Mouse (Mus musculus): Measurements from ENCODE around the gene Ptger4.

Gene Ptger4

DNA sequence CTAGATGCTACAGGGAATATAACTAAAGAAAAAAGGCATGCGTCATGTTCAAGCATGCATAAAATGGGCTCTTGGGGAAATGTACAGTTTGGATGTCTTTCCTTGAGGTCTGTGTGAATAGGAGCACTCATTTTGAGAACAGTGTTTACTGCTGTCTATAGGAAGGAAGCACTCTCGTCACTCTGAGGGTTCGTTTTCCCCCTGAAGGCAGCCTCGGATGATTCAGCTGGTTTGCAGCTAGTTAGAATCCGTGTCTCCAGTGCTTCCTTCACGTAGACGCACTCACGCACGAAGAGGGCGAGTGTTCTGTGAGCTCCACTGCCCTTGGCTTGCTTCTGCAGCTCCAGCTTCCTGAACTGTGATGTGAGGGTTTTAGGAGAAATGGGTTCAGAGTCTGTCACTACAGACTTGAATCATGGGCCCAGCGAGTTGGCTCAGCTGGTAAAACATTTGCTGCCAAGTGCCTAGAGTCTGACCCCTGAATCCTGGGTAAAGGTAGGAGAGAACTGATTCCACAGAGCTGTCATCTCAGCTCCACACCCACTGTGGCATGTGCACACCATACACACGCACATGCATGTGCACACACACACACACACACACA lies 70.7 kb downstream of the Ptger4 start:
- no peak for DNase-seq (ENCODE audit: extremely low read depth, insufficient read length, low spot score)

DNA sequence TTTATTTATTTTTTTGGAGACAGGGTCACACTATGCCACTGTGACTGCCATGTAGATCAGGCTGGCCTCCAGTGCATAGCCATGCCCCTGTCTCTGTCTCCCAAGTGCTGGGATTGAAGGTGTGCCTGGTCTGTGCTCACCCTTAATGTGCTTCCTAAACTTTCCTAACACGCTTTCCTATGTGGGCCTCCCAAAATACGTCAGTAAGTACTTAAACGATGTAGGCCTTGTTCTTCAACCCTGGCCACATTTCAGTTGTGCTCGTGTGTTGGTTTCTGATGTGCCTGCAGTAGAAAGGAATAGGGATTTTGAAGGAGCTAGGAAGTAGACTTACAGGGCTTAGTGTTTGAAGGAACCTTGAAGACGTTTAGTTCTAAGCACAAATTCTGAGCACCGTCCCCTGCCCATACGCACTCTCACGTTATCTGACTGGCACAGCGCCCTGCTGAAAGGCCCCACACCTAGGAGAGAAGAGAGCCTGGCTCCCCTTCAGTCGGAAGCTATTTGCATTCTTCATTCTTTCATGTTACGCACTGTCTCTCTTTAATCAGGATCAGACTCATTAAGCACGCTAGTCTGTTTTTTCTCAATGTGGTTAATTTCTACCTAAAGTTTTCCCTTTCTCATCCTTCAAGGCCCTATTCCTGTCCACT lies 78.7 kb downstream of the Ptger4 start:
- no peak for DNase-seq (ENCODE audit: extremely low read depth, insufficient read length, low spot score)

DNA sequence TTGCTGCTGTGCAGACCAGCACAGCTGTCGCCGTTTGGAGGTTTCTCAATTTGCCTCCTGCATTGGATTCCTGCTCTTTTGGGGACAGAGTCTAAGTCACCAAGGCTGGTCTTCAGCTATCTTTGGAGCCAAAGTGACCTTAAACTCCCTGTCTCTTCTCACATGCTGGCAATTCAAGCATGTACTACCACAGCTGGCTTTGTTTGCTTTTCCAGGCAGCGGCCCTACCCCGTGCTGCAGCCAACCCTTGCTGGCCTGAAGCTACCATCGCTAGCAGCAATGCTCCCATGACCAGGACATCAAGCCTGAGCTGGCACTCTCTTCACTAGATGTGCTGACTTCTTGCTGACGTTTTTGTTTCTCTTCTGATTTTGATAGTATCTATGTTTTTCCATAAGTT lies 85.2 kb downstream of the Ptger4 start:
- DNase-seq (ENCODE audit: extremely low read depth, insufficient read length, low spot score): no peak

DNA sequence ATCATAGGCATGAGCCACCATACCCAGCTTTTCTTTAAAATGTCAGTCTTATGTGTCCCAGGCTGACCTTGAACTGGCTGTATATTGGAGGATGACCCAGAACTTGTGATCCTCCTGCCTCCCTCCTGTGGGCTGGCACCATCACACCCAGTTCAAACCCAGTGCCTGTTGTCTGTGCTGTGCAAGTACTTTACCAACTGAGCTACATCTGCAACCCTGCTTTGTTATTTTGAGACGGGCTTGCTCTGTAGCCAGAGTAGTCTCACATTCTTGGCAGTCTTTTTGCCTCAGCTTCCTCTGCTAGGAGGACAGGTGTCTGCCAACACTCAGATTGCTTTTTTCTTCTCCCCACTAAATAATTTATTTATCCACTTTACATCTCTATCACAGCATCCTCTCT lies 86.6 kb downstream of the Ptger4 start:
- no peak for DNase-seq (ENCODE audit: extremely low read depth, insufficient read length, low spot score)
